Mouse (Mus musculus): ENCODE measurements around the gene Trim26.
A peak's percentile ranks its signal among the peaks of the same experiment; 100 is the strongest.
"Not testable (repeated sequence)": the region's sequence is repeated elsewhere in the genome, so short reads cannot be mapped to it uniquely, and the experiment has no call there.

Gene Trim26

DNA sequence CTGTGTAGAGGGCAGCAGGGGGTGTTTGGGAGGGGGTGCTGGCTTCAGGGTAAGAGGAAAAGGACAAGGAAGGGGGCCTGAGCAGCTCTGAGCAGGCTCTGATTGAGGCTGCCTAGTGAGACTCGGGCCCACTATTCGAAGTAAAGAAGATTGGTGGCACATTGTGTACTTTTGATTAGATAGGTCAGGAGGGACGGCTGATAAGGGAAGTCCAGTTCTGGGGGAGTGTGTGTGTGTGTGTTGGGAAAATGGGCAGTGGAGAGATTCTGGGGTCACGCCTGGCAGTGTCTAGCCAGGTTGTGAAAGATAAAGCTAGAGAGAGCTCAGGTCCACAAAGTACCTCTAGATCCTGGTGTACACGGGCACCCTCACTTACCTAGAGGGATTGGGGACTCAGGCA lies 14.7 kb downstream of the Trim26 start:
- no peak for DNase-seq

DNA sequence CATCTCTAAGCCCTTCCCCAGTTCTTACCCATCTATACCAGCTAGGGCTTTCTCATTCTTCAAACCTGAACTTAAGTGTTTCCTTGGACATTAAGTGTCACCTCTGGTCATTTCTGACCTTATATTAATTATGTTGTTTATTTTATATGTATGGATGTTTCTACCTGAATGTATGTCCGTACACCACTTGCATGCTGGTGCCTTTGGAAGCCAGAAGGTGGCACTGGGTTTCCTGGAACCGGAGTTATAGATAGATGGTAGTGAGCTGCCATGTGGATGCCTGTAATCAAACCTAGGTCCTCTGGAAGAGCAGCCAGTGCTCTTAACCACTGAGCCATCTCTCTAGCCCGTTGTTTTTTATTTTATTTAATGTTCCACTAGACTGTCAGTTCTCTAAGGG lies 18.6 kb downstream of the Trim26 start:
- DNase-seq, result no peak

DNA sequence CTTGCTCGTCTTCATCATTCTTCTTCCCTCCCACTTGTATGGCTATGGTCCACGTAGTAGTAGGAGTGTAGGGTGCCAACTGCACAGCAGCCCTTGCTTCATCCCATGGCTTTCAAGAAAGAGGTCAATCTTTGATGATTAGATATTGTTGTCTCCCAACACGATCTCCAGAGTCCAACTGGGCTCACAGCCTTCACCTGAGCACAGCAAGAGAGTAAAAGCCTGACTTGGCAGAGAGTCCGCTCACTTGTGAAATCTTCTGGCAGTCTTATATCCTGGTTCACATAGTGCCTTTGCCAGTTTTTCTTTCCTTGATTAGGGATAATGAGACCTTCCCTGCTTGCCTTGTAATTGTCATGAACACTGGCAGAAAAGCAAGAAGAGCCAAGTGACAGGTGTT lies 19.3 kb downstream of the Trim26 start:
- DNase-seq, result no peak

DNA sequence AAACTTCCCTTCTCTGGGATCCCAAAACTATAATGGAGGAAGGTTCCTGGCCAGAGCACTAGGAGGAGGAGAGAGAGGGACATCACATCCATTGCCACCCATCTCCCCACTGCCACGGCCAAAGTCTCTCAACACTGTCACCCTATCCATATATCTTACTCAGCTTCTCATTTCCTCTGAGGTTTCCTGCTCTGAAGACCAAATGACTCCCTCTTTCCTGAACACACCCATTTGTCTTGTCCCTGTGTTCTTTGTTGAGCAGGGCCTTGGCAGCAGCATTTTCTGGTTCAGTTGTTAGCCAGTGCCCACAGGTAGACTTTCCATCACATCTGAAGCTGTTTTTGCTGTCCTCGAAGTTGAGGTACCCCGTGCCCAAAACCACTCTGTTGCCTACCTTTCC lies 21.2 kb downstream of the Trim26 start:
- DNase-seq, result no peak

DNA sequence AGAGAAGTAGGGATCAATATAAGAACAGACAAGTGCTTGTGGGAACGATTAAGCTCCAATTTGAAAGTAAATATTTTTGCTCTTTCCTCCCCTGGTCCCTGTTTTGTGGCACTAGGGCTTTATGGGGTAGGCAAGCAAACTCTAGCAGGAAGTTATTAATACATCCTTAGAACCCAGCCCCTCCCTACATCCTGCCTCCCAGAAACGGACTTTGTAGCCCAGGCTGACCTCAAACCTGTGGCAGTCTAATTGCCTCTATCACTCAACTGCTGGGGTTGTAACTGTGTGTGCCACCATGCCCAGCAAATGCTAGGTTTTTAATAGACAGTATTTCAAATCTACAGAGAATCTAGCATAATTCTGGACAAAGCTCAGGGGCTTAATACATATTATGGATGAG lies 24.7 kb downstream of the Trim26 start:
- DNase-seq, result no peak

DNA sequence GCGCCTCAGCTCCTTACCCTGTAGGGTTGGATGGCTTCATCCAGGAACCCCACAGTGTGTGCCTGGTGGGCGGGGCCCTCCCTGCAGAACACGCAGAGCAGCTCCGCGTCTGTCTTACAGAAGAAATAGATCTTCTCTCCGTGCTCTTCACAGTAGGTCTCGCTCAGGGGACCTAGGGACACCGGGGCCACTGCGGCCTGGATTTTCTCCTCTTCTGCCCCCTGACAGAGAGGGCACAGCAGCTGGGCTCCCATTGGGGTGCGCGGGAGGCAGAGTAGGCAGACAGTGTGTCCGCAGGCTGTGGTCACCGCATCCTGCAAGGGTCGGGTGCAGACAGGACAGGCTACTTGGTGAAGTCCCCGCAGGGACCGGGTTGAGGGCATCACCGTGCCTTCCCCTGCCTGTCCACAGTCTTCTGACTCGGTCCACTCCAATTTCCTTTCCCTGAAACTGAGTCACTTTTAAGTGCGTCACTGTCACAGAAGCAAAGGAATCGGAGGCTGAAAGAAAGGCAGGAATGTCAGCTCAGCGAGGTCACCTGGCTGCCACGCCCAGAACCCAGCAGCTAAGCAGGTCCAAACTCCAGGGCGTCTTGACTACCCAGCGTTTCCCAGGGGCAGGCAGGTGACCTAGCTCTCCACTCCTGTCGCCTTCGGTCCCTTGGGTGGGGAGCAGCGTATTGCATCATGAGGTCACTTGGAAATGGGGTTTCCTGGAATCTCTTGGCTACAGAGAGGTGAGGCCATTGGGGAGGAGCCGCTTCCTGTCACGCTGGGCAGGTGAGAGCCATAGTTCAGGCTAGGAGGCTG lies 30.0 kb downstream of the Trim26 start, which contains the start of gene Trim15:
Gene Trim15, minus strand, starts transcription at position 492 of the 809 bp plus-strand sequence.
- DNase-seq, result no peak

DNA sequence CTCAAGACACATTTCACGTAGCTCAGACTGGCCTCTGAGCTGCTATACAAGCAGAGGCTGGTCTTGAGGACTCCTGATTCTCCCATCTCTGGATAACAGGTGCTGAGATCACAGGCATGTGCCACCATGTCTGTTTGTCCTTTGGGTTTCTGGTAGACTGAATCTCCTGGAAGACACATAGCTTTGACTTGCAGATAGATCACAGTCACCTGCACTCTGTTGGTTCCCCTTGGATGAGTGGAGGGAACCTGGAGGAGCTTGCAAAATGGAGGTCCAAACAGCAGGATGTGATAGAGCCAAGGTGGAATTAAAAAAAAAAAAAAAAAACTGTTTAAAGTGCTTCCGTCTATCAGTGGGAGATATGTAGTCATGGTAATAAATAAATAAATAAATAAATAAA lies 31.9 kb downstream of the Trim26 start:
- no peak for DNase-seq

DNA sequence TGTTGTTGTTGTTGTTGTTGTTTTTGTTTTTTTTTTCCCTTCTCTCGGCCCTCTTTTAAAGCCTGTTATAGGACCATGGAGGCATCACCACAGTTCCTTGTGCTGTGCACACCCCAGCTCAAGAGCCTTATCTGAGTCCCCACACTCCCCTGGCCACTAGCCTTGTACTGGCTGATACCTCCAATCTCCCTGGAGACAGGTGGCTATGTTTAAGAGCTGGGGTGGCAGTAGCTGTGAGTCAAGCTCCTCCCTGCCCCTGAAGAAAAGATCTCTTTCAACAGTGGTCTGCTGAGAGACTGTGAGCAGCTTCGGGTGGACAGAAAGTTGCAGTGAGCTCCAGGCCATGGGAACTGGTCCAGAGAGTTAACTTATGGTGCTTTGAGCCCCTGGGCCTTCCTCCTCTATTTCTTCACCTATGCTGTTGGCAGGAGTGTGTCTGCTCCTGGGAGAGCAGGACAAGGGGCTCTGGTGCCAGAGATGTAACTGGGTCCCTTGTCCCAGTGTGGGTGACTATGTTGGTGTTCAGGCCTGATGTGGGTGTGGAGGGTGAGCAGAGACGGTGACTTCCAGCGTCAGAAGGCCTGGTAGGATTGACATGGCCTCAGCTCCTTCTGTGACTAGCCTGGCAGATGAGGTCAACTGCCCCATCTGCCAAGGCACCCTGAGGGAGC lies 32.5 kb downstream of the Trim26 start, which contains the start of gene Trim10:
Gene Trim10, plus strand, starts transcription at position 291 of the 671 bp plus-strand sequence.
- DNase-seq, result no peak

DNA sequence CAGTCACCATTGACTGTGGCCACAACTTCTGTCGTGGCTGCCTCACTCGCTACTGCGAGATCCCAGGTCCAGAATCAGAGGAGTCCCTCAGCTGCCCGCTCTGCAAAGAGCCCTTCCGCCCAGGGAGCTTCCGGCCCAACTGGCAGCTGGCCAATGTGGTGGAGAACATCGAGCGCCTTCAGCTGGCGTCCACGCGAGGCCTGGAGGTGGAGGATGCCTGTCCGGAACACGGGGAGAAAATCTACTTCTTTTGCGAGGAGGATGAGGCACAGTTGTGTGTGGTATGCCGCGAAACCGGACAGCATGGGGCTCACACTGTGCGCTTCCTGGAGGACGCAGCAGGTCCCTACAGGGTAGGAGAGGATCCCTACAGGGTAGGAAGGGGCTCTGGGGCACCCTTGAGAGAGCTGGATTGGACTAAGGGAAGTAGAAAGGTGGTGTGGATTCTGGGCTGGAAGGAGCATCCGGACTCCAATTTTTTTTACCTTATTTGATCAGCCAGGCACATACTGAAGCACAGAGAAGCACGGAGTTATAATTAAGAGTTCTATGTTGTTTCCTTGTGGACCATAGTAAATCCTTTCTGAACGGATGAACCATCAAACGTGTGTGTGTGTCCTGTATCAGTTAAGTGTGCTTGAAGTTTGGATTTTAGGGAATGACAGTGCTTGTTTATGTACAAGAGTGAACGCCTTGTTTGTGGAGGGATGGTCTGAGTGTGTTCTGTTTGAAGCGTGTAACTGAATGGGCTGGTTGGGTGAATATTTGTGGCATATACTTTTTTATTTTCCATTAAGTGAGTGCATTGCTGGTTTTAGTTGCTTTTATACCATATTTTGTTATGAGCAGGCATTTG lies 33.2 kb downstream of the Trim26 start:
- no peak for DNase-seq

DNA sequence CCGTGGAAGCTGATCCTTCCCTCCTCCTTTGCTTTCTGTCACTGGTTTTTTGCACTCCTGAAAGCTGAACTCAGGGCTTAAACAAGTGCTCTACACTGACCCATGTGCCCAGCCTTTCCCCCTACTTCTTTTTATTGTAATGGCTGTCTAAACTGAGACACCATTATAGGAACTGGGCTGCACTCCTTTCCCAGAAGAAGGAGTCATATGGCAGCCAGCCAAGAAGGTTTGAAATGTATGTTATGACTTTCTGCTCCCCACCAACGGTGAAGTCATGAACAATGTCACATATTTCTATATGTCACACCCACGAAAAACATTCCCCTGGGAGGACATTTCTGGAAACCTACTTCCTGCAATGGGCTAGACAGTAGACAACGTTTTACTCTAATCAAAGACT lies 37.7 kb downstream of the Trim26 start:
- DNase-seq, result no peak

DNA sequence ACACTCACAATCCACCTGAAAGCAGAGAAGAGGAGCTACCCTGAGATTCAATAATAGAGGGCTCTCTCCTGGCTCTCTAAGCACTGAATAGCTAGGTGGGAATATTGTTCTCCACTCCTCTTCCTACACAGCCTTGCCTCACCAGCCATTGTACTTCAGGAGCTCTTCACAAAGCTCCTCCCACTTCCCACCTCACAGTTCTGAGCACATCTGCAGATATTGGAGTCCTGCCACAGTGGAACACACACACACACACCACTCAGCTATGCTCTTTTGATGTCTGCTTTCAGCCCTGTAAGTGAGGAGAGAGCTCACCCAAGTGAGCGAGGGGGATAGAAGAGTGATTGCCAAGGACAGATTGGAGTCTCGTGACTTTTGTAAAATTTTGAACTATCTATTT lies 46.4 kb downstream of the Trim26 start:
- DNase-seq, result no peak

DNA sequence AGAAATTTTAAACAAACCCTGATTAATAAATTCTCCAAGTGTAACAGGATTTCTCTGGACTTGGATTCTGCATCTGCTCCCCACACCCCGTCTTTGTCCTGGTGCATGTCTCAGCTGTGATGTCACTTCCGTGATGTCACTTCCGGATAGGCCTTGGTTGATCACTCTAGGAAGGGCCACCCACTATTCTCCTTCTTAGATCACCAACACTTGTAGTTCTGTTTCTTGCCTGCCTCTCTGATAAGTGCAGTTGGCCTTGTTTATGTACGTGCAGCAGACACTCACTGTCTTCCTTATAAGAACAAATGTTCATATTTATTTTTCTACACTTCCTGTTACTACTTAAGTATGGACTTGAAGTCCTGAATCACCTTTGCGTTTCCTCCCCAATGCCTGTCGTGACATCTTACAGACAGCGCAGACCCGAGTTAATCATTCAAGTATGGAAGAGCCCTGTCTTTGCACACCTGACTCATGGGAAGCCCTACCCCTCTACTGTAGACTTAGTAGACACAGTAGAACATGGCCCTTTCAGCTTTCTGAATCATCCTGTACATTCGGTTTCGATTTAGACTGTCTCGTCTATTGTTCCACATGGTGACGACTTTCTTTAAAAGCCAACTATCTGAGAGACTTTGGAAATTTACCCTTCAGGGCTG lies 48.3 kb downstream of the Trim26 start:
- no peak for DNase-seq

DNA sequence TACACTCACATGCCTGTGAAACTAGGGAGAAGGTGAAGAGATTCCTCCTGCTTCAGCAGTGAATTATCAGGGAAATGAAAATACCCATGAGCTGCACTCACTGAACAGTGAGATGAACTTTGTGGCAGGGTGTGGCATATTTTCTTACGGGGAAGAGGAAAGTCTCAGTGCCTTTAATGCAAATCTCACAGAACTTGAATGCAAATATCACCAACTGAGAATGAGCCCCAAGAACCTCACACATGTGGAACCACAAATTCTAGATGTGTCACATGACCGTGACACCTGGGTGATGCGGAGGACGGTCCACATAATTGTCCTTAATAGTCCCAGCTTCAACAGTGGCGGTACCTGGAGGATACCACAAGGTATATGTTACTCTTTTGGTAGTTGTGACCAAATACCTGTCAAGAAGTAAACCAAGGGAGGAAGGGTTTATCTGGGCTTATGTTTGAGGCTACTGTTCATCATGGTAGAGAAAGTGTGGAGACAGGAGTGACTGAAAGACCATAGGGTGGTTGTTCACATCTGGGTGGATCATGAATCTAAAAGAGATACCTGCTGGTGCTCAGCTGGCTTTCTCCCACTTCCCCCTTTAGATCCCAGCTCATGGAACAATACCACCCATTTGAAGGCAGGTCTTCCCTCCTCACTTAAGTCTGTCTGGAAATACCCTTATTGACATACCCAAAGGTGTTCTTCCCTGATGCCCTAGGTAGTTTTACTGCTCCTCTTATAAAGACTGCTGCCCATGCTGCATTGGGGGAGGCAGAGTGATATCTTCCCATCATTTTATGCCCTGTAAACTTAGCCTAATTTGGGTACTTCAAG lies 53.4 kb downstream of the Trim26 start, which contains the start of gene Trim40:
Gene Trim40, minus strand, starts transcription at position 51 of the 831 bp plus-strand sequence.
- no peak for DNase-seq

DNA sequence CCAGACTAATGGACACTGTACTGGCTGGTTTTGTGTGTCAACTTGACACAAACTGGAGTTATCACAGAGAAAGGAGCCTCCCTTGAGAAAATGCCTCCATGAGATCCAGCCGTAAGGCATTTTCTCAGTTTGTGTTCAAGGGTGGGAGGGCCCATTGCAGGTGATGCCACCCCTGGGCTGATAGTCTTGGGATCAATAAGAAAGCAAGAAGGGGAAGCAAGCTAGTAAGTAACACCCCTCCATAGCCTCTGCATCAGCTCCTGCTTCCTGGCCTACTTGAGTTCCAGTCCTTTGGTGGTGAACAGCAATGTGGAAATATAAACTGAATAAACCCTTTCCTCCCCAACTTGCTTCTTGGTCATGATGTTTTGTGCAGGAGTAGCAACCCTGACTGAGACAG lies 54.6 kb downstream of the Trim26 start:
- not testable (repeated sequence) for DNase-seq

DNA sequence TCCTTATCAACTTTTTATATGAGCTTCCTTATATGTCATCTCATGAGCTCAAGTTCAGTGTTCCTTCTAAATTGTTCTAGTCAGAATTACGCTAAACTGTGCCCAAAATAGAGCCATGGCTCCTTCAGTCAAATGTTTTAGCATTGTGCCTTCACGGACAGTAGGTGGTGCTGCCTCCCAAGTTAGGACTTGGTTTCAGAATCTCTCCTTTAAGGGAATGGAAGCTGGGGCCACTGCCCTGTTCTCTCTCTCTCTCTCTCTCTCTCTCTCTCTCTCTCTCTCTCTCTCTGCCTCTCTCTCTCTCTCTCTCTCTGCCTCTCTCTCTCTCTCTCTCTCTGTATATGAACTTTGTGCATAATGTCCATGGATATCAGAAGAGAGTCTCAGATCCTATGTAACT lies 55.4 kb downstream of the Trim26 start:
- peak; percentile 18 to 20 for DNase-seq

DNA sequence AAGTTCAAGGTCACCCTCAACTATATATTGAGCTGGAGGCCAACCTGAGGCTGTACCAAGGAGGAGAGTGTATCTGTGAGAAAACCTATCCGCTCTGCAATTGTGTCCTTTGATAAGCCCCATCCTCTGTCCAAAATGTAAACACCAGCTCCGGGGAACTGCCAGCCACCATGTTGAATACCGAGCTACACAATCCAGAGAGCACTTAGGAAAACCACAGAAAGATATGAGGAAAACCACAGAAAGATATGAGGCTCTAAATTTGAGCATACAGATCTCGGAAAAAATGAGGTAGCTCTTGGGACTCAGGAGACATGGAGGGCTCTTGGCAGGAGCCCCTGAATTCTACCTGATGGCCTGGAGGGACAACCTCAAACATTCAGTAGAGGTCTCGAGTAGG lies 56.5 kb downstream of the Trim26 start:
- DNase-seq, result no peak

DNA sequence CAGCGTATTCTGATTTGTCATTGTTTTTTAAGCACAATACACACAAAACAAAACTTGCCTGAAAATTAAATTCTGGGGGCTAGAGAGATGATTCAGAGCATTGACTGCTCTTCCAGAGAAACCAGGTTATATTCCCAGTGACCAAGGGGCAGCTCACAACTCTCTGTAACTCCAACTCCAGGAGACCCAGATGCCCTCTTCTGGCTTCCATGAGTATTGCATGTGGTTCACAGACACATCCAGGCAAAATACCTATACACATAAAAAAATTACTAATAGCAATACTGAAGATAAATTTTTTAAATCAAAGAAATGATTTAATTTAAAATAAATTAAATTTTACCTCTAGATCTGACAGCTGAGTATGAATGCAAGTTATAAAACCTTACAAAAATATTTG lies 59.6 kb downstream of the Trim26 start:
- DNase-seq, result peak in 1 of 2 experiments; percentile 10

DNA sequence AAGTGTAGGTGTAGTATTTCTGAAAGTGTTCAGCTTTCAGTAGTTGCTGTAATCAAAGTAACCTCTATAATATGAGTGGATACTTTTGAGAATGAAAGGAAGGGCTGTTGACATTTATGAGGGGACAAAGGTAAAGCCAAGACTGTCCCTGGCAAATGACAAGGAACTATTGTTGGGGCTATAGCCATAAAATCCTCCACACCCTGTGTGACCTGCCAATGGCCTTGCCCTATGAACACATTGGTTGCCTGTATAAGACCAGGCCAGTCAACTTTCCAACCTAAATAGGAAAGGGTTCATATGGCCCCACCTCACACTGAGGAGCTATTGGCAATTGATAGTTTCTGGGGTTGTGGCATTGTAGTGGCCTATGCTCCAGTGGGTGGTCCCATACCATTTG lies 60.1 kb downstream of the Trim26 start:
- no peak for DNase-seq

DNA sequence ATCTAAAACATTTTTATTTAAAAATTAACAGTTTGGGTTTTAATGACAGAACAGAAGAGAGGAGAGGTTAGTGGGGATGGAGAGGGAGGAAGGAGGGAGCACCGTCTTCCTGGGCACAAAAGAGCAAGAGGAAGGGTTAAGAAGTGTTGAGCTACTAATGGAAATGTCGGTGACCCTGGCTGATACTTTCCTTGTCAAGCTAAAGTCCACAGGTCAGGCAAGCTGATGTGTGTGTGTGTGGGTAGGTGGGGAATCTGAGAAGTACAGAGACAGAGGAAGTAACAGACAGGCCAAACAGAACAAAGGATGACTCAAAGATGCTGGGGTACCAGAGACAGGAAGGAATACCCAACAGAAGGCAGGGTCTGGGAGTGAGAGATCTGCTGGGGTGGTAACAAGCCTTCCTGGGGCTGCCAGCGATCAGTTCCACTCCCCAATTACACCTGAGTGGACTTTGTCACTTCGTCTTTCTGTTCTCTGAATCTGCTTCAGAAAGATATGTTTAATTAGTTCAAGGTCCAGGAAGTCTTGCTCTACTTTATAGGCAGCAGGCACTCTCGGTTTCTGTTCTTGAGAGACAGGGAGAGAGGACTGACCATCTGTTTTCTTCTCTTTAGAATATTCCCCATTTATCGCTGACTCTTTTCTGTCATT lies 60.7 kb downstream of the Trim26 start, which contains the start of gene Trim31:
Gene Trim31, plus strand, starts transcription at position 567 of the 654 bp plus-strand sequence.
- no peak for DNase-seq

DNA sequence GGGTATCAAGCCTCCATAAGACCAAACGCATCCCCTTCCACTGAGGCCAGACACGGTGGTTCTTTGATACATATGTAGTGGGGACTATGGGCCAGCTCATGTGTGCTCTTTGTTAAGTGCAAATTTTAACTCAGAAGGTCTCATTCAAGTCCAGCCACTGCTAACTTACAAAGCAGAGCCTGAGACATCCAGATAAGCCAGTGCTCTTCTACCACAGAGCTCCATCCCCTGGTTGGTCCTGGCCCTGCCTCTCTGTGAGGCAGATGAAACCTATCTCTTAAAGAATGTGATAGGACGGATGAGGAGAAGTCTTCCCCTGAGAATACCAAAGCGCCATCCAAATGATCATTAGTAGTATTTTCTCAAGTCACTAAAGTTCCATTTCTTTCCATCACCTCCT lies 62.4 kb downstream of the Trim26 start:
- DNase-seq, result no peak

DNA sequence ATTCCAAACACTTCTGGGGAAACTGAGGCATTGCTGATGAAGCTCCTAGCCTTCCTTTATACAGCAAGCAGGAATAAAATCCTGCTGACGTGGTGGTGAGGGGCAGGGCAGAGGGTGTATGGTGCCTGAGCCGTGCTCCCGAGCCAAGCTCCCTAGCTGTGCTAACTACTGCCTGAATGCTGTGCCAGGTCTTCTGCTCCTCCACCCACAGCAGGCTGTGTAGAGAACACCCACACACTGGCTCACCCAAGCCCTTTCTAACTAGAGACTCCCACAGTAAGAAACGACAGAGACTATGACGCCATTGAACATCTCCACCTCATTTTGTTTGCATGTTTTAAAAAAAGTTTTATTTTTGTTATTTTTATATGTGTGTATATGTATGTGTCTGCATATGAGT lies 63.1 kb downstream of the Trim26 start:
- no peak for DNase-seq
